ENCODE assay signal across 9 mouse cellular contexts in genomic region chr12:40789379-40790361, GRCm38 (mm10).
DNase-seq lines count a peak whose midpoint lies in the region; ATAC-seq lines count a peak whose summit lies in the region.
"Had no signal": no experiment of that assay in that cellular context is flagged by ENCODE, and none has a peak within 500 bp of the region (broad histone marks: within the 10 kb centered on the region; RNA-seq: fewer than 3 reads in every experiment).

No protein-coding gene starts in this region.

- H3K27me3 ChIP-seq in forebrain, embryonic 12.5 days = no peaks in the 10 kb centered on the region
- no peaks in the 10 kb centered on the region for H3K27me3 ChIP-seq in midbrain, embryonic 15.5 days (replicated peaks)

- peak overlapping the region; percentile 54; the same call in 1 of the 2 replicates for H3K27ac ChIP-seq in brown adipose tissue, adult 24 weeks (replicated peaks; ENCODE audit: low read depth, low read length)
- H3K27ac ChIP-seq in forebrain, embryonic 12.5 days = no peak overlapping the region
- peak overlapping the region; percentile 34; the same call in 1 of the 2 replicates for H3K27ac ChIP-seq in midbrain, embryonic 15.5 days

- no peaks in the 10 kb centered on the region for H3K36me3 ChIP-seq in forebrain, embryonic 12.5 days (replicated peaks)
- H3K36me3 ChIP-seq in midbrain, embryonic 15.5 days (replicated peaks) = no peaks in the 10 kb centered on the region

- DNase-seq in heart, adult 9 months (ENCODE audit: low spot score in 2 of 2) = peak; percentile 18 to 20
- DNase-seq in heart, postnatal 4 days = no peak
- no peak for DNase-seq in left cerebral cortex, postnatal 10 days (ENCODE audit: extremely low spot score in 1 of 2, low spot score in 2 of 2)
- DNase-seq in gastrocnemius, postnatal 10 days = no peak
- DNase-seq: layer of hippocampus, postnatal 36 days; right cerebral cortex, postnatal 14 days had no signal

- H3K4me2 ChIP-seq in forebrain, embryonic 12.5 days = no peak overlapping the region
- H3K4me2 ChIP-seq in midbrain, embryonic 15.5 days = no peak overlapping the region

- peak; percentile 55; the same call in 1 of the 2 replicates for ATAC-seq in forebrain, embryonic 12.5 days (ENCODE audit: low FRiP score)
- 0 out of 2 replicates have a peak, but pooled peaks have one; percentile 13 for ATAC-seq in midbrain, embryonic 15.5 days (replicated peaks)

- no peak overlapping the region for H3K9ac ChIP-seq in forebrain, embryonic 12.5 days
- H3K9ac ChIP-seq in midbrain, embryonic 15.5 days = no peak overlapping the region

- H3K4me1 ChIP-seq in brown adipose tissue, adult 24 weeks (ENCODE audit: control insufficient read depth, insufficient read depth, insufficient read length, low read length) = peaks cover 6% of the 10 kb centered on the region; the same call in 1 of the 2 replicates
- peaks cover 31% of the 10 kb centered on the region for H3K4me1 ChIP-seq in forebrain, embryonic 12.5 days
- peaks cover 28% of the 10 kb centered on the region for H3K4me1 ChIP-seq in midbrain, embryonic 15.5 days

- no peaks in the 10 kb centered on the region for H3K9me3 ChIP-seq in forebrain, embryonic 12.5 days
- H3K9me3 ChIP-seq in midbrain, embryonic 15.5 days = no peaks in the 10 kb centered on the region

- H3K4me3 ChIP-seq in brown adipose tissue, adult 24 weeks (ENCODE audit: insufficient read depth, low read depth, low read length) = no peak overlapping the region
- no peak overlapping the region for H3K4me3 ChIP-seq in forebrain, embryonic 12.5 days (replicated peaks)
- no peak overlapping the region for H3K4me3 ChIP-seq in midbrain, embryonic 15.5 days

- 45% methylated on average over 10 of the region's 10 CpGs for WGBS in forebrain, embryonic 12.5 days
- WGBS in midbrain, embryonic 15.5 days = 46% methylated on average over 10 of the region's 10 CpGs

- intact Hi-C loops in left cerebral cortex, postnatal 10 days (cut with DNase I) = loop anchor here (10.0 kb wide), 1 partner anchor 345 kb away; the partner anchor contains the start of genes Dock4 and Zfp277

Comparison
In these comparisons a context has a peak if more than half of its experiments do, and no peak if none do; other contexts are left out.
1. DNase-seq: peak in heart, adult 9 months (2 of 2); none in heart, postnatal 4 days (single experiment), left cerebral cortex, postnatal 10 days (0 of 2) and gastrocnemius, postnatal 10 days (single experiment).